Mouse (Mus musculus) heart, adult 10 weeks (tissue): ENCODE results near the gene Lama2. TPM values are rescaled to one million over a fixed set of nuclear protein-coding genes. Genes with fewer than 3 reads are reported as not detected.

ENCODE experiments used
- polyA plus RNA-seq: library from polyadenylated mRNA; stranded (reverse); fragments of 350-450 nt; fragmentation: Illumina TruSeq; extraction: RNeasy Lipid Tissue Mini Kit (QIAGEN cat#74804); gene quantifications from one replicate; pipeline ENCODE4 v1.2.3, GENCODE M21; 2014; ENCODE audit warnings: low read depth, low replicate concordance

The Lama2 gene
- polyA plus RNA-seq: 53.9 TPM

DNA sequence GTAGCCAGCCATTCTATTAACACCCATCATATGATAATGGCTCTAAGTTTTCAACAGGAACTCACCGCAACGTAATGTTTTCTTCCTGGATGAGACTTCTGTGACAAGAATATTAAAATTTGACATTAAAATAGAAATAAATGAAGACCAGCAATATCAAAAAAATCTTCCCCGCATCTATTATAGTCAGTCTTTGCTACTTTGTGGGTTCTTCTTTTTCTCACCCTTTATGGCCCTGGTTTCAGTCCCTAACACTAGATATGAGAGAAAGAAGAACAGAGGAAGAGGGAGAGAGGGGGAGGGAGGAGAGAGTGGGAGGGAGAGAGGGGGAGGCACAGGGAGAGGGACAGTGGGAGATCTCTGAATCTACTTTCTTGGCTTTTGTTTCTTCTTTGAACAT, at the start of gene Lama2:
Gene Lama2, minus strand, starts transcription at position 101 of the 400 bp plus-strand sequence.

